Mouse (Mus musculus): ENCODE results near the gene Clic4. TPM values are rescaled to one million over a fixed set of nuclear protein-coding genes. Genes with fewer than 3 reads are reported as not detected.

Gene Clic4
- polyA plus RNA-seq, 1 experiment from 2014 or later, result 111 TPM

GRCm38 (mm10) chr4:135274761-135275160 lies 2.1 kb upstream of the Clic4 start:
- no peaks in the 10 kb centered on the region for H3K36me3 ChIP-seq
- ATAC-seq (ENCODE audit: insufficient number of reproducible peaks, low FRiP score, low TSS enrichment, low read depth), result no peak
- peaks cover 21% of the 10 kb centered on the region for H3K4me1 ChIP-seq
- H3K9me3 ChIP-seq (replicated peaks), result no peaks in the 10 kb centered on the region
- H3K4me2 ChIP-seq (replicated peaks), result no peak overlapping the region
- no peaks in the 10 kb centered on the region for H3K27me3 ChIP-seq
- no peak overlapping the region for H3K4me3 ChIP-seq (replicated peaks)
- H3K27ac ChIP-seq (replicated peaks), result no peak overlapping the region
- 56% methylated on average over 7 of the region's 7 CpGs for WGBS
- no peak overlapping the region for H3K9ac ChIP-seq

GRCm38 (mm10) chr4:135273307-135273682 lies 681 bp upstream of the Clic4 start:
- Histone ChIP-seq H3K27me3 (no peaks in the 10 kb centered on the region), H3K9me3 (replicated peaks) (no peaks in the 10 kb centered on the region), H3K4me1 (peaks cover 29% of the 10 kb centered on the region), H3K4me2 (replicated peaks) (peak overlapping the region; percentile 74), H3K9ac (peak overlapping the region; percentile 39), H3K27ac (replicated peaks) (peak overlapping the region; percentile 55; the same call in 1 of the 2 replicates), H3K36me3 (no peaks in the 10 kb centered on the region), H3K4me3 (replicated peaks) (peak overlapping the region; percentile 76)
- 4% methylated on average over 17 of the region's 17 CpGs for WGBS
- no peak for ATAC-seq (ENCODE audit: insufficient number of reproducible peaks, low FRiP score, low TSS enrichment, low read depth)

DNA sequence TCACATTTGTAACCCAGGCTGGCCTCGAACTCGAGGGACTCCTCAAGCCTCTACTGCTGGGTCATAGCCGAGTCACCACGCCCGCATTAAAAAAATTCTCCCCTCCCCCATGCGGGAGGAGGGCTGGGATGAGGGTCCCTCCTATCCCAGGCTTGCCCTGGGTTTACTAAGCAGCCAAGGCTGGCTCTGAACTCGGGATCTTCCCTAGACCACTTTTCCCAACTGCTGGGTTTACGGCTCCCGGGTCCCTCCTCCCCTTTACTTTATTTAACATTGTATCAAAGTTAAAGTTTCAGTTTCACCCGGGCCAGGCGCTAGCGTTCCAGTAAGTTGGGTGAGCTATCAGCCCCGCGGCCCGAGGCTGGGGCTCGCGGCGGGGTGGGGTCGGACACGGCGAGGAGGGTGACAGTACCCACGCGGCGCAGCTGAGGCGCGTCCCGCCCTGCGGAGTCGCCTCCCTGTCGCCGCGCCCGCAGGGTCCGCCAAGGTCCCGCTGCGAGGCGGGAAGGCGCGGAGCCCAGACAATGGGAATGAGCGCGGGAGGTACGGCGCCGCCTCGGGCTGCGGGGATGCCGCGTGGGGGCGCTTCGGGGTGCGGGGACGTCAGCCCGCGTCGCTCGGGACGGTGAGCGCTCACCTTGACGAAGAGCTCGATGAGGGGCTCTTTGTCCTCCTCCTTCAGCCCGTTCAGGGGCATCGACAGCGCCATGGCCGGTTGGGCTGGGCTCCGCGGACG lies 565 bp downstream of the Clic4 start:
- Histone ChIP-seq H3K9me3 (replicated peaks) (no peaks in the 10 kb centered on the region), H3K4me3 (replicated peaks) (peak overlapping the region; percentile 76), H3K27me3 (no peaks in the 10 kb centered on the region), H3K9ac (peak overlapping the region; percentile 74), H3K36me3 (no peaks in the 10 kb centered on the region), H3K4me1 (peaks cover 38% of the 10 kb centered on the region), H3K27ac (replicated peaks) (peak overlapping the region; percentile 94), H3K4me2 (replicated peaks) (peak overlapping the region; percentile 74)
- peak; percentile 31 for ATAC-seq (ENCODE audit: insufficient number of reproducible peaks, low FRiP score, low TSS enrichment, low read depth)
- under 1% methylated on average over 65 of the region's 67 CpGs for WGBS

DNA sequence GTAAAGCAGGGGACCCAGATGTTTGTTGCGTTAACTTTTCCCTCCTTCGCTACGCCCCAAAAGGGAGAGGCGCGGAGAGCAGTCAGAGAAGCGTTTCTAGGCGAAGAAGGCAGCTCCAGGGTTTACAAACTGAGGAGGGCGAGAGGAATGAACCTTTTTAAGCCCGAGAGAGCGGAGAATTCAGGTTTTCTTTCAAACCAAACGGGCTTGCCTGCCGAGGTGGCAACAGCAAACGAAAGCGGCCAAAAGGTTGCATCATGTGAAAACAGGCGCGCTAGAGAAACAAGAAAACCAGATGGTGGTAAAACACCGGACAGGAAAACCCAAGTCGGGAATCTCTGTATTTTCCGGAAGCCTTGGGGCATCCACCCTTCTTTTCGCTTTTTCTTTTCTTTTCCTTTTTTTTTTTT lies 1.2 kb downstream of the Clic4 start:
- no peaks in the 10 kb centered on the region for H3K27me3 ChIP-seq
- peak overlapping the region; percentile 94 for H3K27ac ChIP-seq (replicated peaks)
- H3K4me3 ChIP-seq (replicated peaks), result peak overlapping the region; percentile 76
- H3K4me1 ChIP-seq, result peaks cover 41% of the 10 kb centered on the region
- under 1% methylated on average over 20 of the region's 20 CpGs for WGBS
- H3K9ac ChIP-seq, result peak overlapping the region; percentile 74
- H3K4me2 ChIP-seq (replicated peaks), result peak overlapping the region; percentile 74
- no peaks in the 10 kb centered on the region for H3K36me3 ChIP-seq
- no peaks in the 10 kb centered on the region for H3K9me3 ChIP-seq (replicated peaks)
- no peak for ATAC-seq (ENCODE audit: insufficient number of reproducible peaks, low FRiP score, low TSS enrichment, low read depth)

DNA sequence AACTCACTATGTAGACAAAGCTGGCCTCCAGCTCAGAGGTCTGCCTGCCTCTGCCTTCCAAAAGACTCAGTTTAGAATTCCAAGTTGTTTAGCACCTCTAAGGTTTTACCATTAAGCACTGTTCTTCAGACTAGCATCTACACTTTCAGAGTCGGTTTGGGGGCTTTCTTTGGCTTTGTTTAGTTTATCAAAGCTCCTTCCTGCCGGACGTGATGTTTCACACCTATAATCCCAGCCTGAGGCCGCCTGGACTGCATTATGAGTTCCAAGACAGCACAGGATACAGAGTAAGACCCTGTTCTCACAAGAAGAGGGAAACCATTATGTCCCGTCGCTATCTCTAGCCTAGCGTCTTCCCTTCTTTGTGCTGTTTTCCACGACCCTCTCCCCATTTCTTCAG lies 2.1 kb downstream of the Clic4 start:
- H3K4me3 ChIP-seq (replicated peaks), result peak overlapping the region; percentile 76
- H3K27ac ChIP-seq (replicated peaks), result no peak overlapping the region
- peak overlapping the region; percentile 74; the same call in 1 of the 2 replicates for H3K9ac ChIP-seq
- peaks cover 41% of the 10 kb centered on the region for H3K4me1 ChIP-seq
- peak overlapping the region; percentile 74 for H3K4me2 ChIP-seq (replicated peaks)
- H3K36me3 ChIP-seq, result no peaks in the 10 kb centered on the region
- no peaks in the 10 kb centered on the region for H3K27me3 ChIP-seq
- no peak for ATAC-seq (ENCODE audit: insufficient number of reproducible peaks, low FRiP score, low TSS enrichment, low read depth)
- 39% methylated on average over 8 of the region's 8 CpGs for WGBS
- H3K9me3 ChIP-seq (replicated peaks), result no peaks in the 10 kb centered on the region

DNA sequence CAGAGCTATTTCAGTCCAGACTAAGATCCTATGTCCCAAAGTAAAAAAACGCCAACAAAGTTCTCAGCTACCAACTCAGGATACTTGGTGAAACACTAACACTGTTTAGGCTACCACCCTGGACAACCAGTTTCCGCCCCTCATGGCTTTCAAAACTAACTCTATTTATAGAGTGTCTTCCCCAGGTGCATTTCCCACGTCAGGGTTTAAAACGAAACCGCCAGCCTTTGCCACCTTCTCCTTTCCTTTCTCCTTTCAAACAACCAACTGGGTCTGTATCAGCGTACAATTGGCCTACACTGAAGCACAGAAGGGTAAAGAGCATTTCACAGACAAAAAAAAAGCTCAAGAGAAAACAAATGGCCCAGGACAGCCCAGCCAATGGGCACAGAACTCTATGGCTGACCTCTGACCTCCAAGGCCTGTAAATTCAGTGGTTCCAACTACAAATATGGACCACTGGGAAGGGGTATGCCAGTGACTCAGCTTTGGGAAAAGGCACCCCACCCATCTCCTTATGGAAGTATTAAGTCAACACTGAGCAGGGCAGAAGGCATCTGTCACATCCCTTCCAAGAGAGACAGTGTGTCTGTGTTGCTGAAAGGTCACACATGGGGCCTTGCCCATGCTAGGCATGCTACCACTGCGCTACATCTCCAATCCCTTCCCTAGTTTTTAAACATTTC lies 2.8 kb downstream of the Clic4 start:
- H3K27me3 ChIP-seq, result no peaks in the 10 kb centered on the region
- peak overlapping the region; percentile 76 for H3K4me3 ChIP-seq (replicated peaks)
- peak overlapping the region; percentile 74 for H3K4me2 ChIP-seq (replicated peaks)
- no peaks in the 10 kb centered on the region for H3K9me3 ChIP-seq (replicated peaks)
- no peak overlapping the region for H3K9ac ChIP-seq
- 66% methylated on average over 7 of the region's 7 CpGs for WGBS
- no peak for ATAC-seq (ENCODE audit: insufficient number of reproducible peaks, low FRiP score, low TSS enrichment, low read depth)
- no peak overlapping the region for H3K27ac ChIP-seq (replicated peaks)
- peaks cover 41% of the 10 kb centered on the region for H3K4me1 ChIP-seq
- H3K36me3 ChIP-seq, result no peaks in the 10 kb centered on the region

DNA sequence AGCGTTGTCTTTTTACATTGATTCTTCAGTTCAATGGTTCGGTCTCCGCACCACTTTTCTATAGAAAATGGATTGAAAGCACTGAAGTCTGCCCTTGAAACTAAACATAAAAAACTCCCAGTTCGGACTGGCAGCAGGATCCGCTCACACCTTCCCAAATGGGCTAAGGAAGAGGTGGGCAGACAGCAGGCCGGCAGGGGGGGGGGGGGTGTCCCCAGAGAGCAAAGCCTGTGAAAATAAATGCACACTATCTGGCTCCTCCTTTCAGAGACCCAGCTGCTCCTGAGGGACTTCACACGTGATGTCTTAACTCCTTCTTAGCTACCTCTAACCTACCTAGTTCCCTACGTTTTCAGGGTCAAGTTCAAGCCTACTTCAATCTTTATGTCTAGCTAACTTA lies 5.1 kb downstream of the Clic4 start:
- no peak for ATAC-seq (ENCODE audit: insufficient number of reproducible peaks, low FRiP score, low TSS enrichment, low read depth)
- peaks cover 35% of the 10 kb centered on the region for H3K4me1 ChIP-seq
- no peaks in the 10 kb centered on the region for H3K36me3 ChIP-seq
- peak overlapping the region; percentile 17; the same call in 1 of the 2 replicates for H3K4me2 ChIP-seq (replicated peaks)
- no peak overlapping the region for H3K9ac ChIP-seq
- 0 out of 2 replicates have a peak overlapping the region, but pooled peaks have one; percentile 41 for H3K27ac ChIP-seq (replicated peaks)
- 64% methylated on average over 8 of the region's 8 CpGs for WGBS
- no peaks in the 10 kb centered on the region for H3K27me3 ChIP-seq
- no peak overlapping the region for H3K4me3 ChIP-seq (replicated peaks)
- H3K9me3 ChIP-seq (replicated peaks), result no peaks in the 10 kb centered on the region

DNA sequence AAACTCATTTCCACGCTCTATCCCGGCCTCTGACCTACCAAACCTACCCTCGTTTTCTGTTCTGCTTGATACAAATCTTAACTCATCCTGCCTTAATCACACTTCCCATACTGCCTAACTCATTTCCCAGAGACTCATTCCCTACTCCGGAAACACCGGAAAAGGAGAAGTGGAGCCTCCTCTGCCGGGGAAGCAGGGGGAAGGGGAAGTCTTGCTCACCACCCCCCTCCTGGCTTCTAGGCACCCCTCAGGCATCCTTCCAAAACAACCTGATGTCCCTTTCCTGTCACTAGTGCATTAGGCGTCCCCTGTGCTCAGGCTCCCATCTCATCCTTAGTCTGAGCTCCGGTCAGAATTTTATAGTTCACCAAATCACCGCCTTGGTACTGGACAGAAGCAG lies 5.6 kb downstream of the Clic4 start:
- Histone ChIP-seq H3K9ac (no peak overlapping the region), H3K36me3 (no peaks in the 10 kb centered on the region), H3K27ac (replicated peaks) (peak overlapping the region; percentile 41; the same call in 1 of the 2 replicates), H3K27me3 (no peaks in the 10 kb centered on the region), H3K4me1 (peaks cover 35% of the 10 kb centered on the region), H3K4me3 (replicated peaks) (no peak overlapping the region), H3K9me3 (replicated peaks) (no peaks in the 10 kb centered on the region), H3K4me2 (replicated peaks) (peak overlapping the region; percentile 17; the same call in 1 of the 2 replicates)
- 58% methylated on average over 9 of the region's 9 CpGs for WGBS
- ATAC-seq (ENCODE audit: insufficient number of reproducible peaks, low FRiP score, low TSS enrichment, low read depth), result no peak

- H3K4me3 ChIP-seq (replicated peaks), result no peak overlapping the region
- H3K4me2 ChIP-seq (replicated peaks), result no peak overlapping the region
- H3K27me3 ChIP-seq, result no peaks in the 10 kb centered on the region
- 0 out of 2 replicates have a peak, but pooled peaks cover 5% of the 10 kb centered on the region for H3K36me3 ChIP-seq
- H3K27ac ChIP-seq (replicated peaks), result no peak overlapping the region
- WGBS, result 69% methylated on average over 4 of the region's 4 CpGs
- H3K9ac ChIP-seq, result no peak overlapping the region
- H3K4me1 ChIP-seq, result peaks cover 24% of the 10 kb centered on the region
- no peaks in the 10 kb centered on the region for H3K9me3 ChIP-seq (replicated peaks)
- ATAC-seq (ENCODE audit: insufficient number of reproducible peaks, low FRiP score, low TSS enrichment, low read depth), result no peak
These were observed 12.2 kb downstream of the Clic4 start for GRCm38 (mm10) chr4:135260434-135260833.

DNA sequence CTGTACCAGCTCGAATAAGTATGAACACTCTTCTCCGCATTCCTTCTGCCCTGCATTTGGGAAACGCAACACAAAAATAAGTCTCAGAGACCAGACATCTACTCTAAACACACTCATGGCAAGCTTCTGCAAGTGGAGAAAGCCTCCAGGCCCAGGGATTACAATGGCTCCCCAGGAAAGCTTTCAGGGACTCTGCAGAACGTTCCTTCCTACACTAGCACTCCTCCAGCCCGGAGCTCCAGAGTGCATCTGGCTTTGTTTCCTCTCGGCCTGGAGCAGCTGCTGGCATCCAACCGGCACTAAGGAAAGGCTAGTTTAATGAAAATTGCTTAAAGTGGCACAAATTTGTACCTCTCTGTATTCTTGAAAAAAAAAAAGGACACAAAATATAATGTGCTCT lies 14.1 kb downstream of the Clic4 start:
- no peak overlapping the region for H3K4me3 ChIP-seq (replicated peaks)
- H3K27me3 ChIP-seq, result no peaks in the 10 kb centered on the region
- H3K9ac ChIP-seq, result no peak overlapping the region
- 18% methylated on average over 7 of the region's 7 CpGs for WGBS
- no peaks in the 10 kb centered on the region for H3K9me3 ChIP-seq (replicated peaks)
- peak overlapping the region; percentile 85 for H3K27ac ChIP-seq (replicated peaks)
- H3K4me2 ChIP-seq (replicated peaks), result peak overlapping the region; percentile 30
- no peak for ATAC-seq (ENCODE audit: insufficient number of reproducible peaks, low FRiP score, low TSS enrichment, low read depth)
- 0 out of 2 replicates have a peak, but pooled peaks cover 5% of the 10 kb centered on the region for H3K36me3 ChIP-seq
- H3K4me1 ChIP-seq, result peaks cover 36% of the 10 kb centered on the region

DNA sequence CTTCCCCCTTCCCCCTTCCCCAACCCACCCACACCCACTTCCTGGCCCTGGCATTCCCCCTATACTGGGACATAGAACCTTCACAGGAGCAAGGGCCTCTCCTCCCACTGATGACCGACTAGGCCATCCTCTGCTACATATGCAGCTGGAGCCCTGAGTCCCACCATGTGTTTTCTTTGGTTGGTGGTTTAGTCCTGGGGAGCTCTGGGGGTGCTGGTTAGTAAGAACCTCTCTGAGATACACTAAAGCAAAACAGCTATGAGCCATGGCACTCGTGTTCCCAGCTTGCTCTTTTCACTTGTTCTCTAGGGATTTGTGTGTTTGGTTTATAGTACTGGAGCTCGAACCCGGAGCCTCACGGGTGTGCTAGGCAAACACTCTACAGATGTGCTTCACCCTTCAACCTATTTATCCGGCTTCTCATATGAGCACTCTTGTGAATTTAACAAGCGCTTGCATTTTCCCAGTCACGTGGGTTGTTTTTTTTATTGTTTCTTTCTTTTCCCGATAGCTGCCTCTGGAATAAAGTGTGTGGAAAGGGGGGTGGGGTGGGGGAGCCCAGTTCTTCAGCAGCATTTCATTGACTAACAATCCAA lies 14.6 kb downstream of the Clic4 start:
- Histone ChIP-seq H3K4me1 (peaks cover 36% of the 10 kb centered on the region), H3K9me3 (replicated peaks) (no peaks in the 10 kb centered on the region), H3K27me3 (no peaks in the 10 kb centered on the region), H3K36me3 (0 out of 2 replicates have a peak, but pooled peaks cover 5% of the 10 kb centered on the region), H3K27ac (replicated peaks) (peak overlapping the region; percentile 85), H3K4me3 (replicated peaks) (no peak overlapping the region), H3K9ac (no peak overlapping the region), H3K4me2 (replicated peaks) (peak overlapping the region; percentile 30)
- 54% methylated on average over 9 of the region's 9 CpGs for WGBS
- ATAC-seq (ENCODE audit: insufficient number of reproducible peaks, low FRiP score, low TSS enrichment, low read depth), result no peak

All from embryonic facial prominence, embryonic 15.5 days (tissue).